Mouse (Mus musculus): ENCODE results near the gene Actr10. TPM values are rescaled to one million over a fixed set of nuclear protein-coding genes. Genes with fewer than 3 reads are reported as not detected.

Gene Actr10
- total RNA-seq, 2 experiments from 2014 or later = 206 to 212 TPM

Other genes starting within 250 kb of the Actr10 start
- gene Frmd6, start 112.3 kb upstream of the Actr10 start, total RNA-seq (2021) = 10 to 100 TPM; 39.2 to 39.3 TPM
- gene Psma3, start 36.8 kb downstream of the Actr10 start, total RNA-seq (2021) = 100 to 1,000 TPM; 326 to 333 TPM
- 10 to 100 TPM; 28.1 to 29.1 TPM for gene Arid4a, start 78.1 kb downstream of the Actr10 start, total RNA-seq (2021)
- 1 to 10 TPM; 5.3 to 7.3 TPM for gene Tomm20l, start 173.6 kb downstream of the Actr10 start, total RNA-seq (2021)
- 10 to 100 TPM; 53.4 to 55.1 TPM for gene Timm9, start 198.8 kb downstream of the Actr10 start, total RNA-seq (2021)
- 10 to 100 TPM; 13.3 to 15.1 TPM for gene 2700049A03Rik, start 199.0 kb downstream of the Actr10 start, total RNA-seq (2021)

All from adrenal gland, postnatal 4 days (tissue).